Mouse (Mus musculus) small intestine, adult 10 weeks (tissue): ENCODE results near the gene Elovl3. TPM values are rescaled to one million over a fixed set of nuclear protein-coding genes. Genes with fewer than 3 reads are reported as not detected.

Source experiments
- polyA plus RNA-seq: library from polyadenylated mRNA; stranded (reverse); fragments of 350-450 nt; fragmentation: Illumina TruSeq; extraction: RNeasy Lipid Tissue Mini Kit (QIAGEN cat#74804); gene quantifications from one replicate; pipeline ENCODE4 v1.2.3, GENCODE M21; 2014; ENCODE audit warnings: low replicate concordance

Elovl3 gene
- not detected for polyA plus RNA-seq

DNA sequence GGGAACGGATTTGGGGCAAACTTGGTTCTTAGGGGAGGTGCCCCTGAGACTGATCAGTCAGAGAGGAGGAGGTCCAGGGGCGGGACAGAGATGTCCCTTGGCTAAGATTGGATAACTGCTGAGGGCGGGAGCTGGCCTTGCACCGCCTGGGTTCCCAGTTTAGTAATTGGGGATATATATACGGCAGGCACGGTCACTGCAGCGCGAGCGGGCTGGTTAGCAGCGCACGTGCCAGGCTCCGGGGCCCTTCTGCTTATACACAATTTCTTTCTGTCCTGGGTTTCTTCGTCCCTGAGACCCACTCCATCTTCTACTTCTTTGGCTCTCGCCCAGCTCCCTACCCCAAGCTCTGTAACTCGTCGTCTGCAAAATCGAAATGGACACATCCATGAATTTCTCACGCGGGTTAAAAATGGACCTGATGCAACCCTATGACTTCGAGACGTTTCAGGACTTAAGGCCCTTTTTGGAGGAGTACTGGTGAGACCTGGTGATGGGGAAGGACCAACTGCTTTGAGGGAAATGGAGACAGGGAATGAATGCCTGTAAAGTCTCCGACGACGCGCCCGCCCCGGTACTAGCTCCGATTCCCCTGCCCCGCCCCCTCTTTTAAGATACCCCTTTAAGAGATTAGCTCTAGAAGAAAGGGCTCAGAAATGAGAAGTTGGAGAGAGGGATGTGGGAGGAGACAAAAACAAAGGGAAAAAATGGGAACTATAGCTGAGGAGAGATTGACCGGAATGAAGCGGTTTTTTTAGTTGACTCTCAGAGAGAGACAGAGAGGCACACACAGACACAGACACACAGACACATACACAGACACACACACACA lies at the start of gene Elovl3:
Gene Elovl3 (plus strand): TSS at position 204 of the 832 bp plus-strand sequence.

GRCm38 (mm10) chr19:46147511-46148371 lies 16.0 kb downstream of the Elovl3 start, which contains the start of gene Pitx3:
Gene Pitx3 (minus strand): TSS chr19:46148326.

DNA sequence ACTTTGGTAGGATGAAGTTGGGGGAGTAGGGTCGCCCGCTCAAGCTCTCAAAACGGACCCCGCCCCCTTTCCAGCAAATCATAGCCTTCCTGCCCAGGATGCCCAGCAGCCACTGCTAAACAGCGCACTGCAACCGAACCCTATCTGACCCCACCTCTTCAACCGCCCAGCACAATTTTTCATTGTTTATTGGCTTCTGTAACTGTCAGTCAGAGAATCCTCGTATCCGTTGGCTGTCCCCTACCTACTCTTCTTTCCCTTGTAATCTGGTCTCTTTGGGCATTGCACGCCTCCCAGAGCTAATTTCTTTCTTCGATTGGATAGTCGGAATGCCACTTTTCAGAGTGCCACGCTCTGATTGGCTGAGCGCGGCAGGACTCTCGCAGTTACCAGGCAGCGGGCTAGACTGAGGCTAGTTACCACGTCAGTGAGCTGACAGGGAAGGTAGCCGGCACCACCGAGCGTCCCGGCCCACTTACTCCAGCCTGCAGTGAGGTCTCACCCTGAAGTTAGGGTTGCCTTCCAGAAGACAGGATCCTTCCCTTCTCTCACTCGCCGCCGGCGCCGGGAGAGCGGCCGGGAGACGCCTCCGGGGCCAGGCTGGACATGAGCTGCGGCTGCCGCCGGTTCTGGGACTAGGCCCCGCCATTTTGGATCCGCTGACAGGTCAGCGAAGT lies 20.6 kb downstream of the Elovl3 start, which contains the start of gene Gbf1:
Gene Gbf1 (plus strand): TSS at position 383 of the 677 bp plus-strand sequence.

Other genes with a start within 250 kb of the Elovl3 start
- 20.9 TPM for gene Armh3, start 133.4 kb upstream of the Elovl3 start, polyA plus RNA-seq
- not detected for gene Hps6, start 128.4 kb upstream of the Elovl3 start, polyA plus RNA-seq
- 1.8 TPM for gene Pprc1, start 87.0 kb upstream of the Elovl3 start, polyA plus RNA-seq
- 16.5 TPM for gene Ldb1, start 86.7 kb upstream of the Elovl3 start, polyA plus RNA-seq
- 6.4 TPM for gene Nolc1, start 56.0 kb upstream of the Elovl3 start, polyA plus RNA-seq
- gene Pitx3, start 16.4 kb downstream of the Elovl3 start, polyA plus RNA-seq: not detected
- gene Gbf1, start 20.6 kb downstream of the Elovl3 start, polyA plus RNA-seq: 26.1 TPM
- 0.26 TPM for gene Nfkb2, start 172.4 kb downstream of the Elovl3 start, polyA plus RNA-seq
- gene Psd, start 195.3 kb downstream of the Elovl3 start, polyA plus RNA-seq: 0.37 TPM
- gene Fbxl15, start 196.3 kb downstream of the Elovl3 start, polyA plus RNA-seq: not detected
- not detected for gene Cuedc2, start 206.8 kb downstream of the Elovl3 start, polyA plus RNA-seq
- 0.19 TPM for gene Mfsd13a, start 209.2 kb downstream of the Elovl3 start, polyA plus RNA-seq
- gene 2310034G01Rik, start 218.4 kb downstream of the Elovl3 start, polyA plus RNA-seq: 1.2 TPM